Mouse (Mus musculus) lung, adult 18-20 months (tissue): ENCODE data around the gene Lima1.
"Not testable (repeated sequence)": the region's sequence is repeated elsewhere in the genome, so short reads cannot be mapped to it uniquely, and the experiment has no call there.

Experiments
- DNase-seq, 2 experiments: peaks; one replicate each; pipeline ENCODE4 v3.0.0; 2022; ENCODE audit warnings: mixed read lengths in 2 of 2

Lima1 gene

GRCm38 (mm10) chr15:99801885-99802572, 73.2 kb downstream of the Lima1 start:
- no peak for DNase-seq

GRCm38 (mm10) chr15:99799706-99800105, 75.5 kb downstream of the Lima1 start:
- no peak for DNase-seq

- DNase-seq: peak; percentile 27 to 61
Measured at GRCm38 (mm10) chr15:99797898-99798297, 77.4 kb downstream of the Lima1 start.

DNA sequence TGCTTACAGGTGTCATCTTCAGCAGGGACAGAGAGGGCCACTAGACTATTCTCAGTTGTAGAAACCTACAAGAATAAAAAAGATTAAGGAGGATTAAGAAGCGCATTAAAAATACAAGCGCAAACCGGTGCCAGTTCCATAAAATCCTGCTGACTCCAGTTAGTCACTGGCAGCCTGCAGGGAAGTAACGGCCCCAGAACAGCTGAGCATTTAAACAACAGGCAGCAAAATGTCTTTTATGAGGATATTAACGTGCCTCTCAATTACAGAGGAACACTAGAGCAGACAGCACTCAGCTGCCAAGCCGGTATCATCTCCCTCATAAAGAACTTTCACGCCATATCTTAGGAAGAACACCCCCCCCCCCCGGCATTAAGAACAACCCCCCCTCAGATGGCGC, 78.5 kb downstream of the Lima1 start:
- no peak for DNase-seq

DNA sequence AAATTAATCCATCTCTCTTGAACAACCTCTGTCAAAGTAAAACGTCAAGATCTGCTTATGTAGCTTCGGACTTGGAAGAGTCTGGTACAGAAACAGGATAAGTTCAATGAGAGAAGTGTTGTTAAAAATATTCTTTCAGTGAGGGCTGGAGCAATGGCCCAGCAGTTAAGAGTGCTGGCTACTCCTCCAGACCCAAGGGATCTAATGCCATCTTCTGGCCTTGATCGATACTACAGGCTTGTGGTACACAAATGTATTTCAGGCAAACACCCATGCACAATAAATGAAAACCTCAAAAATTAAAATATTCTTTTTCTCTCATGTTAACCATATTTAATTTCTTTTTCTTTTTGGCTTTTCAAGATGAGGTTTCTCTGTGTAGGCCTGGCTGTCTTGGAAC, 79.2 kb downstream of the Lima1 start:
- no peak for DNase-seq

DNA sequence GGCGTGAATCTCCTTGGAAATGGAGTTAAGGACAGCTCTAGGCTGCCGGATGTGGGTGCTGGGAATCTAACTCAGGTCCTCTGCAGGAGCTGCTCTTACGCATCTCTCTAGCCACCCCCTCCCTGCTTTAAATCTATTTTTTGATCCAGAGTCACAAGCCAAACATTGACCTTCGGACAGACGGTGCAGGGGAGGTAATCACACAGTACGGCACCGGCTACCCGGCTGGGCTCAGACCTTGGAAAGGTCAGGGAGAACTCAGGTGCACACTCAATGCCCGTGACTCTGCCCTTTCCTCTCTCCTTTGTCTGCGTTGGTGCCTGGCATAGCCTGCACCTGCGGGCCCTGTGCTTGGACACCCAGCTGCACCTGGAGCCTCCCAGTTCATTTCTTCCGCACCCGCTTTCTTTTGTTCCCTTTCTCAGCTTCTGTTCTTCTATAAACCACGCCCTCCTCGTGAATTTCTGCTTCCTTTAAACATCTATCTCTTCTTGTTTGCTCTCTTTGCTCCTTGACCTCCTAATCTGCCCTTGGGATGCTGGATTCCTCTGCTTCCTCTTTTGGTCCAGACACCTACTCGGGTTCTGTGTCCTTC, 82.9 kb downstream of the Lima1 start:
- DNase-seq: no peak

DNA sequence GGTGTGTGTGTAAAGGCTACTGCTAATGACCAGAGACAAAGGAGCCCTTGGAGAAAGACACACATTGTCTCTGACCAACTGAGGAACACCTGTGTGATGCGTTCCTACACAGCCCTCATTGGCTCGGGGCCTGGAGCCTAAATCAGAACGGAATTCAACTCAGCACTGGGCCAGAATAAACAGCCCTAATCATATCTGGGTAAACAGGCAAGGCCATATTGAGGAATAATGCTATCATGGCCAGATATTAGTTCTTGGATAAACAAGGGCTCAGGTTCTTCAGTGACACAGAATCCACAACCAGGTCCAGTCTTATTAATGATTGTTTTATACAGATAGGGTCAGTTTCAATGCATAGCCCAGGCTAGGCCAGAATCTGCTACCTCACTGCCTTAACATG, 84.3 kb downstream of the Lima1 start:
- DNase-seq: no peak

DNA sequence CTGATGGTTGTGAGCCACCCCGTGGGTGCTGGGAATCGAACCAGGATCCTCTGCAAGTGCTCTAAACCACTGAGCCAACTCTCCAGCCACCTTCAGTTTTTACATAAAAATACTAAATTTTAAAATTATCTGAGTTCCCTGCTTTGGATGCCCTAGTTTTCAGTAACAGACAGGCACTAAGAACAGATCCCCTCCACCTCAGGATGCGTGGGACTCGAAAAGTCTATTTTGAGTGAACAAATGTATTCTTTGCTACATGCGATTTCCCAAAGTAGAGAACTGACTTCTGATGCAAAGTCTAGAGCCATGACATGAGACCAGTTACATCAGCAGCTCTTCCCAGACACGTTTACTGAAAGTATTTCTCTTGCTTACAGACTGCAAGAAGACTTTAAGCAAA, 84.8 kb downstream of the Lima1 start:
- no peak for DNase-seq

GRCm38 (mm10) chr15:99787625-99788120, 87.6 kb downstream of the Lima1 start:
- DNase-seq: peak in 1 of 2 experiments; percentile 13

GRCm38 (mm10) chr15:99778677-99779335, 96.5 kb downstream of the Lima1 start:
- no peak for DNase-seq

DNA sequence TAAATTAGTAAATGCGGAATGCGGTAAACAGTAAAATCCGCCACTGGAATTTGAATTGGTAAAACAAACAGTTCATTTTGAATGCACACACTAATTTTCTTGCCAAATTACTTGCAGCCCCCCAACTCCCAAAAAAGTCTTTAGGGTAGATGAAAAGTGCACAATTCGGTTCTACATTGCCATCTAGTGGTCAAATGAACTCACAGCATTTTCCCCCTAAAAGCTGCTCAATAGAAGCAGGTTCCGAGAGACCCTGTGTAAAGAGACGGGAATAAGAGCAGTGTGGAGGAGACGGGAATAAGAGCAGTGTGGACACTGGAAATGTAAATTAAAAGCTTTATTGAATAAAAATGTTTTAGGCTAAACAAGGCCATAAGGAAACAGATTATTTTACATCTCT, 97.1 kb downstream of the Lima1 start:
- DNase-seq: no peak

GRCm38 (mm10) chr15:99772925-99773324, 102.3 kb downstream of the Lima1 start:
- no peak for DNase-seq

- DNase-seq: not testable (repeated sequence)
Measured at GRCm38 (mm10) chr15:99772881-99772924, 102.6 kb downstream of the Lima1 start, which contains the start of gene Cers5. Cers5 (minus strand) TSS chr15:99772885.

GRCm38 (mm10) chr15:99772277-99772880, 102.9 kb downstream of the Lima1 start:
- peak; percentile 94 to 96 for DNase-seq

DNA sequence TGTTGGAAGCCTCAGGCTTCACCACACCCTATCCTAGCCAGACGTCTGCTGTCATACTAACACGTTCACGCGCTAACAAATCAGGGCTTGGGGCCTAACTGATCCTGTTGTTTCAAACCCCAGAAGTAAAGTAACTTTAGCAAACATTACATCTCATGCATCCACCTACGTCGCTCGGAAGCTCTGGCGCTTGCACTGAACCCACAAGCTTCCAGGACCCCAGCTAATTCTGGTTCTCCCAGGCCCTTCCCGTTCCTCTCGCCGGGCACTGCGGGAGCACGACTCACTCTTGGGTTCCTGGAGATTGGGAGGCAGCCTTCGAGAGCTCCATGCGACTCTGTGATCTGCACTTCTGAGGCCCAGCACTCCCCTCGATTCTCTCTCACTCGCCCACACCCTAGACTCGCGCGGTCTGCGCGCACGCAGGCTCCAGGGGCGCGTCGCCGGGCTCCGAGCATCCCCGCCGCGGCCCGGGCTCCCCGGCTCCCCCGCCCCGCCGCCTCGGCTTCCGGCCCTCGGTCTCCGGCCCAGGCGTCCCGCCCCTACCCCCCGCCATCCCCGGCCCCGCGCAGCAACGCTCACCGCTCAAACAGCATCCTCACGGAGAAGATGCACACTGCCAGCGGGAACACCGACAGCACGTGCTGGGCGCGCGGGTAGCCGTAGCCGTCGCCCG, 103.5 kb downstream of the Lima1 start:
- DNase-seq: peak in 1 of 2 experiments; percentile 33

- DNase-seq: no peak
Measured at GRCm38 (mm10) chr15:99771004-99771500, 104.2 kb downstream of the Lima1 start.

- no peak for DNase-seq
Measured at GRCm38 (mm10) chr15:99768761-99769160, 106.5 kb downstream of the Lima1 start.

DNA sequence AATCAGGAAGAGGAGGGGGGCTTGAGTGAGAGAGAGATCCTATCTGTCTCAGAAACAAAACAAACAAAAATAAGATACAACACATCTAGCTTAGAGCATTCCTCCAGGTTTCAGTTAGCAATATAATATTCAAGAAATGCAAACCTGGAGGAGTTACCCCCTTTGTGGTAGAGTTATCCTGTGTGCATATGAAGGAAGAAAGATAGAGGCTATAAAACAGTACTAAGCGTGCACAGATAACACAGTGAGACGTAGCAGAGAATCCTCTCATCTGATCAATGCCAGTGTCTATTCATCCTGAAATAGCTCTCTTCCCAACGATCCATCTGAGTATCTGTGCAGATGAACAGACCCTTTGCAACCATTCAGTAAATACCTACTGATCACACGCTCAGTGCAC, 107.8 kb downstream of the Lima1 start:
- no peak for DNase-seq

DNA sequence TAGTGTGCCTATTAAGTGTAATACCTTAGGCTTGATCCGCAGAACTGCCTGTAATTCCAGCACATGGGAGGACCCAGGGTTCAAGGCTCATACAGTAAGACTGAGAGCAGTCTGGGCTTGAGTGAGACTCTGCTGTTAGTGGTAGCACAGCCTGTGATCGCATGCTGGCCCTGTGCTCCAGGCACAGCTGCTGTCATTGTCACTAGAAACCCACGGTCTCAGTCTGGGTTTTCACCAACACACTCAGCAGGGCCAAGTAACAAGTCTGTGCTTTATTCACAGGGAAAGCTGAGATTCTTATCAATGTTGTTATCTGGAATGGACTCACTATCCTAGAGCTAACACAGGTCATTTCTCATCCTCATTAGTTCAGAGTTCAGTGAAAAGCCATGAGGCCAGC, 121.1 kb downstream of the Lima1 start:
- no peak for DNase-seq

DNA sequence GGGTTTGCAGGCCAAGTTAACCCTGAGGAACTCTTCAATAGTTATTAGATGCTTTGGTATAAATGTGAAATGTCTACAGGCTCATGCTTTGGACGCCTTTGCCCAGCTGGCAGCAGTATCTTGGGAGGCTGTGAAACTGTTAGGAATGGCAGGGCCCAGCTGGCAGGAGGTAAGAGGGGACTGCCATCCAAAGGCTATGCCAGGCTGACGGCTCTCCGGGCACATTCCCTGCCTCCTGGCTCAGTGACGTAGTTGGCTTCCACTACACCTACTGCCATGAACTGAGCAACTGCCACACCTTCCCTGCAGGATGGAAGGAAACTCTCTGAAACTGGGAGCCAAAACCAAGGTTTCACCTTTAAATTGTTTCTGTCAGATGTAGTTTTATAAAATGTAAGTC, 135.0 kb downstream of the Lima1 start:
- no peak for DNase-seq

GRCm38 (mm10) chr15:99736675-99737074, 138.6 kb downstream of the Lima1 start:
- no peak for DNase-seq

DNA sequence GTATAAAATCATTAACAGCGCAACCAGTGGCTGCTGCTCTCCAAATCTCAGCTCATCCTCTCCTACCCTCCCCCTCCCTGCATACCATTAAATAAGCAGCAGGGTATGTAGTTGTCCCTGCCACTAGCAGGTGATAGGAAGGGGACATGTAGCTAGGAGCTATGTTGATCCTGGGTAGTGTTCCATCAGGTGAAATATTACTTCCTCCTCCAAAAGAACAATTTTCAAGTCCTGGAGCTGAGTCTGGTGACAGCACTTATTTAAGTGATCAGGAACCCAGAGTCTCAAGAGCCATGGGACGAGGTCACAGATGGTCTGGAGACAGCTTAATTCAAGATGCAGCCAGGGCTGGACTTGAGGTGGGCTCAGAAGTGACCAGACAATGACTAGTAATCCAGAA, 139.6 kb downstream of the Lima1 start:
- peak; percentile 98 to 100 for DNase-seq

DNA sequence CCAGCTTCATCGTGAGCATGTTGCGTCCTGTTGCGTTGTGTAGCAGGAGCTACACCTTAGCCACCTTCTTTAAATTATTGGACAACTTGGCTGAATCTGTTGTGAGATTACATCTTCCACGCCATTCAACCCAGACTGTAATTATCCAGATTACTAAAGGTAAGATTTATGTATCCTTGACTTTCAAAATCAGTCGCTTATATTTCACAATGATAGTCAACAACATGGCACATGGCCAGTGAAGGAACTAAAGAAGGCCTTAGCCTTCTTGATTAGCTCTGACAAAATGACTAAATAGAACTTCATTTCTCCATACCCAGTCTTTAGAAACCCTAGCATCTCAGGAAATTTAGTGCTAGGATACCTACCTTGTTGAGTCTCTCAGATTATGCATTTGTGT, 142.1 kb downstream of the Lima1 start:
- DNase-seq: no peak

DNA sequence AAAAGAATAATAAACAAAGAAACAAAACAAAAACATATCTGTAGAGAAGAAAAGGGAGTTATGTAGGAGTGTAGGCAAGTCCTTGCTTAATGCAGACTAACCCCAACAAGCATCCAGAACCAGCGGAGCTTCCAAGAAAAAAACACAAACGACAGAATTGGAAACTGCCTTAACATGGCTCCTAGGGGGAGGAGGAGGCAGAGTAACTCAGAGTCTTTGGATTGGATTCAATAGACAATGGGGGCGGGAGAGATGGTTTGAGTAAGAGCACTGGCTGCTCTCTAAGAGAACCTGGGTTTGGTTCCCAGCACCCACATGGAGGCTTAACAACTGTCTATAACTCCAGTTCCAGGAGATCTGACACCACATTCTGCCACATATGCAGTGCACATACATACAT, 143.6 kb downstream of the Lima1 start:
- DNase-seq: no peak
